Mouse (Mus musculus) limb, embryonic 12.5 days (tissue): ENCODE measurements around the gene Dlec1. TPM values are rescaled to one million over a fixed set of nuclear protein-coding genes. Genes with fewer than 3 reads are reported as not detected.

Source experiments
- ATAC-seq: fragments of 200-750 bp; cut with Nextera tagmentation; 2 replicates; pipeline ENCODE4 v1.8.0; 2017; ENCODE audit warnings: low read depth, moderate TSS enrichment; ENCODE audit not compliant: insufficient number of reproducible peaks, insufficient read depth, low FRiP score, low TSS enrichment
- H3K27ac ChIP-seq: fragments of 300-500 bp; sonication (generic); 2 replicates; pipeline ENCODE4 v1.5.1; 2016; ENCODE audit warnings: mild to moderate bottlenecking, moderate library complexity
- H3K27me3 ChIP-seq: fragments of 300-500 bp; sonication (generic); 2 replicates; pipeline ENCODE4 v1.6.1; 2016; ENCODE audit warnings: mild to moderate bottlenecking, moderate library complexity
- H3K36me3 ChIP-seq: fragments of 300-500 bp; sonication (generic); 2 replicates; pipeline ENCODE4 v1.6.1; 2016; ENCODE audit warnings: mild to moderate bottlenecking, moderate library complexity
- H3K4me1 ChIP-seq: fragments of 300-500 bp; sonication (generic); replicated peaks from 2 replicates; pipeline ENCODE4 v1.6.1; 2016
- H3K4me2 ChIP-seq: fragments of 300-500 bp; sonication (generic); 2 replicates; pipeline ENCODE4 v1.6.1; 2016; ENCODE audit warnings: mild to moderate bottlenecking, moderate library complexity
- H3K4me3 ChIP-seq: fragments of 300-500 bp; sonication (generic); replicated peaks from 2 replicates; pipeline ENCODE4 v1.5.1; 2016; ENCODE audit warnings: mild to moderate bottlenecking
- H3K9ac ChIP-seq: fragments of 300-500 bp; sonication (generic); replicated peaks from 2 replicates; pipeline ENCODE4 v1.6.1; 2016; ENCODE audit warnings: mild to moderate bottlenecking, moderate library complexity
- H3K9me3 ChIP-seq: fragments of 300-500 bp; sonication (generic); 2 replicates; pipeline ENCODE4 v1.6.1; 2016; ENCODE audit warnings: mild to moderate bottlenecking, moderate library complexity
- WGBS: fragments of 180-500 bp; shearing (Covaris S2); methylation state at CpG from one replicate; pipeline ENCODE4 v1.1.7; 2016; 5-methylcytosine and 5-hydroxymethylcytosine counted together
- polyA plus RNA-seq: library from polyadenylated mRNA; unstranded; fragments of >200 nt; fragmentation: Nextera tagmentation; extraction: Ambion mirVana; gene quantifications from 2 replicates; pipeline ENCODE4 v1.2.1, GENCODE M21; 2016

Dlec1 gene
- polyA plus RNA-seq, 1 experiment from 2014 or later, result 2.3 TPM

DNA sequence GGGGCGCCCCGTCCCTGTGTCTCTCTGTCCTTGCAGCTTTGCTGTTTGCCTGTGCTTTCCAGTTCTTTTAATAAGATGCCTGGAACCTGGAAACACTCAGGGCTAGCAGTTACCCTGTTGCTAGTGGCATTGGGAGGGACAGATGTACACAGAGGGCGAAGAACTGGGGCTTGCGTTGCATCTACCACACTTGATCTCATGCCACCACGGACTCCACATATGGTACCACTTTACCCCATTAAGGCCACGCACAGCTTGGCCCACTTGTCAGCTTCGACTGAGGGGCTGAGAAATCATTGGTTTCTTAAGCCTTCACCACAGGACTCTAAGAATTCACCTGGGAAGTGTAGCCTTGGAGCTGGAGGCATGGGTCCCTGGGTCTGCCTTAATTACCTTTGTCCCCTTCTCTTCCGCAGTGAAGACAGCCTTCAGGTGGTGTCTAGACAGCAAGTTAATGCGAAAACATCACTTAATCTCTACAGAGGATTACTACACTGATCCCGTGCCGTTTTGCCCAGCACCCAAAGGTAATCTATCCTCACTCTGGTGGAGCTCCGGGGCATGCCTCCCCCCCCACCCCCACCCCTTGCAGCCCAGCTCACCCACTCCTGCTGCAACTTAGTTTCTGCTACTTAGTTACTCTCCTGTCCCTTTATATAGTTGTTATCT lies 7.5 kb downstream of the Dlec1 start:
- no peaks in the 10 kb centered on the region for H3K27me3 ChIP-seq
- WGBS, result 27% methylated on average over 12 of the region's 12 CpGs

DNA sequence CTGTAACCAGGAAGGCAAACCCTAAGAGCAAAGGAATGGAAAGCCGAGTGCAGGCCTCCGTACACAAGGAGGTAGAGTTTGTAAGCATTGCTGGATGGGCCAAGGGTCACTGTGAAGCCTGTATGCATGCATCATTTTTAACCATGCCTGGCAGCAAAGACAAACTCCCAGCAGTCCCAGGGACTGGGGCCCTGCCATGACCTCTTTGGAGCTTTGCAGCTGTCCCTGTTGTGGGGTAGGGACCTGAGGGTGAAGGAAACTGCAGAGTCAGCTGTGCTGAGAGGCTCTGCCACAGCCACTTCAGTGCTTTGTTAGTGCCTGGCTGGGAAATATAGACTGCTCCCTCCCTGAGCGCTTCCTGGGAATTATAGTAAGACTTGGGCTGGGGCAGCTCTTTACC lies 8.4 kb downstream of the Dlec1 start:
- ATAC-seq, result no peak
- Histone ChIP-seq H3K4me1 (peaks cover 26% of the 10 kb centered on the region), H3K4me3 (no peak overlapping the region), H3K9ac (no peak overlapping the region), H3K36me3 (no peaks in the 10 kb centered on the region), H3K9me3 (peaks cover 3% of the 10 kb centered on the region; the same call in 1 of the 2 replicates), H3K27ac (peak overlapping the region; percentile 74), H3K4me2 (no peak overlapping the region), H3K27me3 (no peaks in the 10 kb centered on the region)
- WGBS, result 51% methylated on average over 3 of the region's 3 CpGs

More for the DNA sequence above, 7.5 kb downstream of the Dlec1 start:
- peaks cover 26% of the 10 kb centered on the region for H3K4me1 ChIP-seq
- H3K36me3 ChIP-seq, result no peaks in the 10 kb centered on the region
- H3K9me3 ChIP-seq, result peaks cover 3% of the 10 kb centered on the region; the same call in 1 of the 2 replicates
- H3K4me3 ChIP-seq, result no peak overlapping the region
- no peak overlapping the region; the same call in 1 of the 2 replicates for H3K4me2 ChIP-seq
- no peak overlapping the region for H3K9ac ChIP-seq
- ATAC-seq, result peak; percentile 29; the same call in 1 of the 2 replicates
- H3K27ac ChIP-seq, result peak overlapping the region; percentile 74

DNA sequence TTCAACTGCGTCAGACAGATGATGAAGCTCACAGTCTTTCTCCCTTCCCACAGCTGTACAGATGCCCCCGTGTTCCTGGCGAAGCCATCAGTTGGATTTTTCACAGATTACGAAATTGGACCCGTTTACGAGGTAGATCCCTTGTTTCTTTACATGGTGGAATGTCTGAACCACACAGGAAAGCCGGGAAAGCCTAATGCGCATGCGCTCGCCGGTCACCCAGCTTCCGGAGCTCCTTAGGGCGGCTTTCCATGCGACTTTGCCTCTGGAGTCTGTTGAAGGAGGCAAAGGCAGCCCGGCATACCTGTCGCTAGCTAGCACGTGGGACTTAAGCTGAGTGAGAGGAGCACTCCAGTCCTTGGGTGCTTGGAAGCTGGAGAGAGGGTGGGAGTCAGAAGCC lies 12.6 kb downstream of the Dlec1 start:
- Histone ChIP-seq H3K4me2 (no peak overlapping the region), H3K36me3 (no peaks in the 10 kb centered on the region), H3K27me3 (no peaks in the 10 kb centered on the region), H3K4me1 (peaks cover 14% of the 10 kb centered on the region), H3K4me3 (no peak overlapping the region), H3K27ac (no peak overlapping the region), H3K9me3 (no peaks in the 10 kb centered on the region), H3K9ac (no peak overlapping the region)
- WGBS, result 81% methylated on average over 17 of the region's 17 CpGs
- ATAC-seq, result no peak

DNA sequence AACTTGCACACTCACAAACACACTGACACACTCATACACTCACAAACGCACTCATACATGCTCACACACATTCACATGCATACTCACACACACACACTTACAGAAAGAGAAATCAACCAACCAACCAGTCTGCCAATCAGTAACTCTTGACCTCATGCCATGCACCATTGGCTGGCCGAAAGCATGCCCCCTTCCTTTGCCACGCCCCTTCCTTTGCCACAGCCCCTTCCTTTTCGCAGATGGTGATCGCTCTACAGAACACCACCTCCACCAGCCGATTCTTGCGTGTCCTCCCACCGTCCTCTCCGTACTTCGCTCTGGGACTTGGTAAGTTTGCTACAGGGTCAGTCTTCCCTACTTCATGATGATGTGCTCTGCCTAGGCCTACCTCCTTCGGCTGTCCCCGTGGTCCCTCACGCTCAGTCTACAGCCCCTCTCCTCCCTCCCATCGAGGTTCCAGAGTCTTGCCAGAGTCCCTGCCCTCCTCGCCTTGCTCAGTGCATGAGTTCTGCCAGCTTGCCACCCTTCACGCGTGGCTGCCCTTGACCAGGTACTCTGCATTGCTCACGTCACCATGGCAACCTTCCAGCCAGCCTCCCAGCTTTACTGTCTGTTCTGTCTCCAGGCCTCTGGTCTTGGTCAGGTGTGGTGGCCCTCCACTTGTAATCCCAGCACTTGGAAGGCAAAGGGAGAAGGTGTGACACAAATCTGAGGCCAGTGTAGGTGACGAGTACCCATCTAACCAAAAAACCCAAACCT lies 17.3 kb downstream of the Dlec1 start:
- WGBS, result 89% methylated on average over 19 of the region's 19 CpGs
- no peak for ATAC-seq
- H3K36me3 ChIP-seq, result no peaks in the 10 kb centered on the region
- H3K27ac ChIP-seq, result no peak overlapping the region
- H3K9ac ChIP-seq, result no peak overlapping the region
- H3K9me3 ChIP-seq, result no peaks in the 10 kb centered on the region
- no peak overlapping the region for H3K4me3 ChIP-seq
- no peak overlapping the region for H3K4me2 ChIP-seq
- no peaks in the 10 kb centered on the region for H3K27me3 ChIP-seq
- 0 out of 2 replicates have a peak, but pooled peaks cover 5% of the 10 kb centered on the region for H3K4me1 ChIP-seq

DNA sequence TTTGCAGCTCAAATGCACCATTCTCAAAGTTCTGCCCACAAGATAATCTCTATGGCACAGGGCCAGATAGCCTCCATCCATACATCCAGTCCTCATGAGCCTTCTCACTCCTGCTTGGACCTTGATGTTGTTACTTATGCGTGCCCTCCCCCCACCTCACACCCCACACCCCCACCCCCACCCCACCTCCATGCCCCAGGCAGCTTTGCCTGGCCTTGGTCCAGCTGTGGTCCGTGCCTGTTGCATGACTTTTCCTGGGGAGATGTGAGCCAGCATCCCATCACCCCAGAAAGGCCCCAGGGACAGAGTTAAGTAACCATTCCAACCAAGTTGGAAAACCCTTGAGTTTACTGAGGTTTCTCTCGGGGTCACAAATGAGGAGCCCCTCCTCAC lies 17.9 kb downstream of the Dlec1 start:
- H3K9ac ChIP-seq, result no peak overlapping the region
- 0 out of 2 replicates have a peak, but pooled peaks cover 5% of the 10 kb centered on the region for H3K4me1 ChIP-seq
- WGBS, result 55% methylated on average over 3 of the region's 3 CpGs
- no peaks in the 10 kb centered on the region for H3K36me3 ChIP-seq
- no peak for ATAC-seq
- H3K27ac ChIP-seq, result no peak overlapping the region
- H3K9me3 ChIP-seq, result no peaks in the 10 kb centered on the region
- no peak overlapping the region for H3K4me3 ChIP-seq
- H3K27me3 ChIP-seq, result no peaks in the 10 kb centered on the region
- H3K4me2 ChIP-seq, result no peak overlapping the region

DNA sequence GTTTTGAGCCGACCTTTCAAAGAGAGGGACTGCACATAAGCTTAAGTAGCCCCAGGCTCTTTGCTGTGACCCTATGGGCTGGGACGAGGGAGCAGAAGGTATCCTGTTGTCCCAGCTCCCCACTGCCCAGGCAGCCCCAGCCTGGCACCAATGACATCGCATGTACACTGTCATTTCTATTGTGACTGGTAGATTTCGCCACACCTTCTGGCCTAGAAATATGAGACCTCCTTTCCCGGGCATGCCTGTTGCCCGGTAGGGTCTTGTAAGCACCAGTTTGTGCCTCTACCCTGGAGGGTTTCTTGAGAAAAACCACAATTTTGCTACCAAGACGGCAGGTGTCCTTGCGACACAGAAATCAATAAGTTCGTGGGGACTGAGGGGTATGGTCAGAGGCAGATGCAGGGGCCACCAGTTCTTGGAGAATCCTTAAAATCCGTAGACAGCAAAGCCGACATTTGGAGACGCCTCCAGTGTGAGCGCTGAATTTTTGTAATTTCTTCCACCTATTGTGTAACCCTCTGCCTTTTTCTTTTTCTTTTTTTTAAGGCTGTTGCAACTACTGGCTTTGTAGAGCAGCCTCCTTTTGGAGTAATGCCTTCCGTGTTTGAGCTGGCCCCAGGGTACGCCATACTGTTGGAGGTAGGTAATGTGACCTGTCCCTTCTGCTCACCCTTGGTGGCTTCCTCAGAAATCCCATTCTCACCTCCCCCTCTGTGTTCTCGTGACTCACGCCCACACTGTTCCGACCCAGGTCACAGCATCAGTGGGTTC lies 20.5 kb downstream of the Dlec1 start:
- no peak overlapping the region for H3K4me3 ChIP-seq
- 0 out of 2 replicates have a peak, but pooled peaks cover 5% of the 10 kb centered on the region for H3K4me1 ChIP-seq
- no peaks in the 10 kb centered on the region for H3K36me3 ChIP-seq
- no peaks in the 10 kb centered on the region for H3K27me3 ChIP-seq
- no peak for ATAC-seq
- 82% methylated on average over 18 of the region's 18 CpGs for WGBS
- H3K4me2 ChIP-seq, result no peak overlapping the region
- H3K27ac ChIP-seq, result no peak overlapping the region
- no peaks in the 10 kb centered on the region for H3K9me3 ChIP-seq
- no peak overlapping the region for H3K9ac ChIP-seq

DNA sequence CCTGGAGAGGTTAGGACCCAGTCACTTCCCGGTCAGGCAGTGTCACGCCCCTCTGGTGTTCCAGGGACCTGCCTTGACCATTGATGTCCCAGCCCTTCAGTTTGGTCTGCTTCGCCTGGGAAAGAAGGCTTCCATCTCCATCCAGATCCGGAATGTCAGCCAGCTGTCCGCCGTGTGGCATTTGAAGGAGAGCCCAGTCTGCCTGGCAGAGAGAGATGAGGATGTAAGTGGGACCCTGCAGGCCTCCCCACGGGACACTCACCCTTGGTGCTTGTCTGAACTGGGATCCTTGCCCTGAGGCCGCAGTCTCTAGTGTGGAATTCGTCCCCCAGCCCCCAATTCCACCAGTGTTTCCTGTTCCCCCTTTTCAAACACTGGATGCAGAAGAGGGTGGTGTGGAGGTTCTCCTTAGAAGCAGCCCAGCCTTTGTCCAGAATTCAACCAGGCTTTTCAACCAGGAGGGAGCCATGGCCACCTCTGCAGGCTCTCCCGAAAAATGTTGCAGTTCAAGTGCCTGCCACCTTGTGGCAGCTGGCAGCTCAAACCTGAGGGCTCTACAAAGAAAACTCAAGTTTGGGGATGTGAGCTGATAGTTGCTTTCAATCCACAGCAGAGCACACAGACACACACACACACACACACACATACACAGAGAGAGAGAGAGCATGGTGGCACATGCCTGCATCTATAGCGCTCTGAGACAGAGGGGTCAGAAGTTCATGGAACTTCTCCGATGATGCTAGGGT lies 26.3 kb downstream of the Dlec1 start:
- ATAC-seq, result no peak
- Histone ChIP-seq H3K4me2 (no peak overlapping the region), H3K4me3 (no peak overlapping the region), H3K27me3 (no peaks in the 10 kb centered on the region), H3K9ac (no peak overlapping the region), H3K27ac (no peak overlapping the region), H3K9me3 (no peaks in the 10 kb centered on the region), H3K4me1 (peaks cover 5% of the 10 kb centered on the region; the same call in 1 of the 2 replicates), H3K36me3 (no peaks in the 10 kb centered on the region)
- 83% methylated on average over 12 of the region's 12 CpGs for WGBS

DNA sequence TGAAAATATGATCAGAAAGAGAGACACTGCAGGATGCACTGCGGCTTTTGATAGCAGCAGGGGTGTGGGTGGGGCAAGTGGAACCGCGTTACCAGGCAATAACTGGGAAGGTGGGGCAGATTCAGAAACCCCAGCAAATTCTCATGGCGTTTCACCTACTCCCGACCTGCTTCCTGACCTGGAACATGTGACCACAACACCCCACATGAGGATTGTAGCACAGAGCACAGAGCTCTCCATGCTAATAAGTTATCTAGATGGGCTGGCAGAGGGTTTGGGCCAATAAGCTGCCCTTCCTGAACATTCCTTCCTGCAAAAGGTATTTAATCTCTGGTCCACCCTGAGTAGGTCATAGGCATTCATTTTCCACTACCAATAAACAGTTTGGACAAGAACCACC lies 28.4 kb downstream of the Dlec1 start:
- H3K9me3 ChIP-seq, result no peaks in the 10 kb centered on the region
- ATAC-seq, result no peak
- H3K27me3 ChIP-seq, result no peaks in the 10 kb centered on the region
- 60% methylated on average over 5 of the region's 5 CpGs for WGBS
- H3K9ac ChIP-seq, result no peak overlapping the region
- no peaks in the 10 kb centered on the region for H3K36me3 ChIP-seq
- H3K27ac ChIP-seq, result no peak overlapping the region
- H3K4me1 ChIP-seq, result peaks cover 5% of the 10 kb centered on the region; the same call in 1 of the 2 replicates
- no peak overlapping the region for H3K4me2 ChIP-seq
- H3K4me3 ChIP-seq, result no peak overlapping the region

DNA sequence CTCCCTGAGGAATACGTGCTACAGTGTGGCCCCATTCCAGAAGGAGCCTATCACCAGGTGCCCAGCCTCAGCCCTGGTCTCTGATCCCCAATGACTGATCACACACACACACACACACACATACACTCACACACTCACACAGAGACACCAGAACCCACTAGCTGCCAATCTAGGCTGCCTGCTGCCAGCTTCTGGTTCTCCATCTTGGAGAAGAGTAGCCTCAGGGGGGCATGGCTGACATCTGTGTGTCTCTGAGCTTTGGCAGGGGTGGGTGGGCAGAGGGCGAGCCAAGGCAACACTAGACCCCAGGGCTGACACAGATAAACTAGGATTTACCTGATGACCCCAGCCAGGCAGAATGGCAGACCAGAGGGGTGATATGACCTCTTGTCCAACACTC lies 36.6 kb downstream of the Dlec1 start:
- WGBS, result 74% methylated on average over 2 of the region's 2 CpGs
- Histone ChIP-seq H3K4me3 (no peak overlapping the region), H3K36me3 (no peaks in the 10 kb centered on the region), H3K4me2 (no peak overlapping the region), H3K9ac (no peak overlapping the region), H3K27ac (no peak overlapping the region), H3K9me3 (no peaks in the 10 kb centered on the region), H3K4me1 (no peaks in the 10 kb centered on the region), H3K27me3 (0 out of 2 replicates have a peak, but pooled peaks cover 3% of the 10 kb centered on the region)
- ATAC-seq, result no peak

DNA sequence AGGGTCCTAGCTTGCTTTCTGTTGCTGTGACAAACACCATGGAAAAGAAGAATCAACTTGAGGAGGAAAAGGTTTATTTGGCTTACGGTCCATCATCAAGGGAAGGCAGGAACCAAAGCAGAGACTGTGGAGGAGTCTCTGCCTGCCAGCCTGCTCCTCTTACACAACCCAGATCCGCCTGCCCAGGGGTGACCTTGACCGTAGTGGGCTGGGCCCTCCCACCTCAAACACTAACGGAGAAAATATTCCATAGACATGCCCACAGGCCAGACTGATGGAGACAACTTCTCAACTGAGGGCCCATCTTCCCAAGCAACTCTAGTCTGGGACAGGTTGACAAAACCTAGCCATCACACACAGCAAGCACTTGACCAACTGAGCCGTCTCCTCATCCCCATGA lies 39.8 kb downstream of the Dlec1 start:
- no peak overlapping the region for H3K27ac ChIP-seq
- H3K4me2 ChIP-seq, result no peak overlapping the region
- H3K4me1 ChIP-seq, result no peaks in the 10 kb centered on the region
- H3K36me3 ChIP-seq, result no peaks in the 10 kb centered on the region
- no peak overlapping the region for H3K9ac ChIP-seq
- ATAC-seq, result no peak
- 85% methylated on average over 5 of the region's 5 CpGs for WGBS
- H3K27me3 ChIP-seq, result 0 out of 2 replicates have a peak, but pooled peaks cover 3% of the 10 kb centered on the region
- no peaks in the 10 kb centered on the region for H3K9me3 ChIP-seq
- H3K4me3 ChIP-seq, result no peak overlapping the region
